Mouse (Mus musculus): ENCODE data around the gene Dolpp1. TPM values are rescaled to one million over a fixed set of nuclear protein-coding genes. Genes with fewer than 3 reads are reported as not detected.

Gene Dolpp1
- polyA plus RNA-seq, 1 experiment from 2014 or later = 48.1 TPM

DNA sequence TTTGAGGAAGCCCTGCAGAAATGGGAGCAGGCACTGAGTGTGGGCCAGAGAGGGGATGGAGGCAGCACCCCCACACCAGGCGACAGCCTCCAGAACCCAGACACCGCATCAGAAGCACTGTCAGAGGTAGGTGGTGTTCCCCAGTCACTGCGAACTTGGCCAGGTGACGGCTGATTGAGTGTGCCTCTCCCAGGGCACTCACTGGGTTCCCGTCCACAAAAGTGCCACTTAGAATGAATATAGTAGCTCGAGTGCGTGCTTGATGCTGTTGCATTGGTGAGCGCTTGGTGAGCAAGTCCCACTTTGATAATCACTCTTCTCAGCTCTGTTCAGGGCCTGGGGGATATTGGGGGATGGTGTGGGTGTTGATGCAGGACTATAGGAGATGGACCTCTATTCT lies 20.5 kb upstream of the Dolpp1 start:
- H3K27ac ChIP-seq (ENCODE audit: low read depth, low read length) = no peak overlapping the region
- peaks cover 92% of the 10 kb centered on the region for H3K36me3 ChIP-seq (ENCODE audit: control insufficient read depth, insufficient read depth, low read length)
- H3K4me2 ChIP-seq (ENCODE audit: low read length) = no peak overlapping the region
- H3K4me3 ChIP-seq (ENCODE audit: low read depth, low read length) = no peak overlapping the region
- DNase-seq (ENCODE audit: low spot score) (no peak), ATAC-seq (no peak)
- no peaks in the 10 kb centered on the region for H3K27me3 ChIP-seq (replicated peaks; ENCODE audit: control insufficient read depth, insufficient read depth, low read length)
- no peaks in the 10 kb centered on the region for H3K9me3 ChIP-seq (replicated peaks; ENCODE audit: control insufficient read depth, low read length)
- H3K4me1 ChIP-seq (ENCODE audit: control insufficient read depth, insufficient read depth, low read length) = no peaks in the 10 kb centered on the region
- WGBS = 97% methylated on average over 8 of the region's 8 CpGs
- no peak overlapping the region for H3K9ac ChIP-seq (ENCODE audit: low read length)

DNA sequence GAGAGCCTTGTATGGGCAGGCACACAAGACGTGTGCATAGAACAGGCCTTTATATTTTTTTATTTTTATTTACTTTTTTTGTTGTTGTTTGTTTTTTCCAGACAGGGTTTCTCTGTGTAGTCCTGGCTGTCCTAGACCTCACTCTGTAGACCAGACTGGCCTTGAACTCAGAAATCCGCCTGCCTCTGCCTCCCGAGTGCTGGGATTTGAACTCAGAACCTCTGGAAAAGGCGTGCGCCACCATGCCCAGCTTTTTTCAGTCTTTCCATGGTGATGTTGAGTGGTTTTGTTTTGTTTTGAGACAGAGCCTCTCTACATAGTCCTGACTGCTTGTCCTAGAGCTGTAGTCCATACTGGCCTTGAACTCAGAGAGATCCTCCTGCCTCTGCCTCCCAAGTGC lies 19.3 kb upstream of the Dolpp1 start:
- H3K9me3 ChIP-seq (replicated peaks; ENCODE audit: control insufficient read depth, low read length) = no peaks in the 10 kb centered on the region
- H3K36me3 ChIP-seq (ENCODE audit: control insufficient read depth, insufficient read depth, low read length) = peaks cover 92% of the 10 kb centered on the region
- 97% methylated on average over 5 of the region's 5 CpGs for WGBS
- H3K27me3 ChIP-seq (replicated peaks; ENCODE audit: control insufficient read depth, insufficient read depth, low read length) = no peaks in the 10 kb centered on the region
- H3K9ac ChIP-seq (ENCODE audit: low read length) = no peak overlapping the region
- ATAC-seq (no peak), DNase-seq (ENCODE audit: low spot score) (no peak)
- no peaks in the 10 kb centered on the region for H3K4me1 ChIP-seq (ENCODE audit: control insufficient read depth, insufficient read depth, low read length)
- no peak overlapping the region for H3K27ac ChIP-seq (ENCODE audit: low read depth, low read length)
- no peak overlapping the region for H3K4me3 ChIP-seq (ENCODE audit: low read depth, low read length)
- no peak overlapping the region for H3K4me2 ChIP-seq (ENCODE audit: low read length)

DNA sequence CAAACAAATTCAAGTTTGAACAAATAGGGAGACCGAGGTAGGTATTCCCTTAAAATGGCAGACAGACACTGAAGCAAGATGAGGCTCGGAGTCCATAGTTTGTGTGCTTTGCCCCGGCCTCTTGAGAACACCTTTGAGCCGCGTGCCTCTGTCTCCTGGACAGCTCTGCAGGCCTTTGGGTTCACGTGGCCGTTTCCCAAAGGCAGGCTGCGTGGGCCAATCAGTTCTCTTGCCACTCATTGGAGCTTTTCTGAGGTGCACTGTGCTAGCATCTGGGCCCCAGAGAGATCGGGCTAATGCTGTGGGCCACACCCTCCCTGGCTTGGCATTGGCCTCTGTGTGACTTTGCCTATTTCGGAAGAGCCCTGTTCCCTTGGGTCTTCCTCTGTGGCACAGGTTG lies 16.2 kb upstream of the Dolpp1 start:
- H3K9ac ChIP-seq (ENCODE audit: low read length) = no peak overlapping the region
- H3K27ac ChIP-seq (ENCODE audit: low read depth, low read length) = no peak overlapping the region
- H3K4me2 ChIP-seq (ENCODE audit: low read length) = no peak overlapping the region
- no peaks in the 10 kb centered on the region for H3K4me1 ChIP-seq (ENCODE audit: control insufficient read depth, insufficient read depth, low read length)
- DNase-seq (ENCODE audit: low spot score) (no peak), ATAC-seq (no peak)
- WGBS = 95% methylated on average over 10 of the region's 10 CpGs
- no peak overlapping the region for H3K4me3 ChIP-seq (ENCODE audit: low read depth, low read length)
- H3K27me3 ChIP-seq (replicated peaks; ENCODE audit: control insufficient read depth, insufficient read depth, low read length) = no peaks in the 10 kb centered on the region
- no peaks in the 10 kb centered on the region for H3K9me3 ChIP-seq (replicated peaks; ENCODE audit: control insufficient read depth, low read length)
- peaks cover 90% of the 10 kb centered on the region for H3K36me3 ChIP-seq (ENCODE audit: control insufficient read depth, insufficient read depth, low read length)

DNA sequence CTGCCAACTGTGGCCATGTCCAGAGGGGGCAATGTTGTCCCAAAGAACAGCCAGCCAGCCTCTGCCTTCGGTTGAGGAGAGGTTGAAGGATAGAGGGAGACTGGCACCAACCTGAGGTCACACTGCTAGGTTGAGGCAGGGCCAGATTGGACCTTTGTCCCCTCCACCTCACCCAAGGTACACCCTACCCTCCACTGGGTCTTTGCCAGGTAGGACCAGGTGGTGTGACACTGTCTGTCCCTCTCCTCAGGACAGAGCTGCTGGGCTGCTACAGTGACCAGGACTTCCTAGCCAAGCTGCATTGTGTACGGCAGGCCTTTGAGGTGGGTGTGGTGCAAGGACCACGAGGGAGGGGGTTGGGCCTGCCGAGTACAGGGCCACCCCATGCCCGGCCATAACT lies 14.3 kb upstream of the Dolpp1 start:
- Histone ChIP-seq H3K27me3 (replicated peaks; ENCODE audit: control insufficient read depth, insufficient read depth, low read length) (no peaks in the 10 kb centered on the region), H3K4me1 (ENCODE audit: control insufficient read depth, insufficient read depth, low read length) (no peaks in the 10 kb centered on the region), H3K27ac (ENCODE audit: low read depth, low read length) (no peak overlapping the region), H3K36me3 (ENCODE audit: control insufficient read depth, insufficient read depth, low read length) (peaks cover 90% of the 10 kb centered on the region), H3K9me3 (replicated peaks; ENCODE audit: control insufficient read depth, low read length) (no peaks in the 10 kb centered on the region), H3K4me2 (ENCODE audit: low read length) (no peak overlapping the region), H3K9ac (ENCODE audit: low read length) (no peak overlapping the region), H3K4me3 (ENCODE audit: low read depth, low read length) (no peak overlapping the region)
- no peak for DNase-seq (ENCODE audit: low spot score)
- 80% methylated on average over 5 of the region's 5 CpGs for WGBS
- no peak for ATAC-seq

DNA sequence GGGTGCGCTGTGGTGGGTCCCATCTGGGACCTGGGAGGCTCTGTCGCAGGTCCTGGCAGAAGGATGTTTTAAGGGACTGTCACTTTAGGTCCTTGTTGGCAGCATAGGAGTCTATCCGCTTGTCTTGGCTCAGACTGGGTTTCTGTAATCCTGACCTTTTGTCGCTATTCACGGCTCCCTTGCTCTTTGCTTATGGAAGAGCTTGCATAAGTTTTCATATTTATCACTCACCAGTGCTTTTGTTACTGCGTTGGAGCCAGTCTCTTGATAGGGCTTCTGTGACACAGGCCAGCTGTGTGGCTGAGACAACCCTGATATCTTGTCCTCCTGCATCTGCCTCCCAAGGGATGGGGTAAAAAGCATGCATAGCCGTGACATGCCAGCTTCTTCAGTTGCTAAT lies 12.7 kb upstream of the Dolpp1 start:
- no peak for ATAC-seq
- Histone ChIP-seq H3K27me3 (replicated peaks; ENCODE audit: control insufficient read depth, insufficient read depth, low read length) (no peaks in the 10 kb centered on the region), H3K9me3 (replicated peaks; ENCODE audit: control insufficient read depth, low read length) (no peaks in the 10 kb centered on the region), H3K4me3 (ENCODE audit: low read depth, low read length) (no peak overlapping the region), H3K27ac (ENCODE audit: low read depth, low read length) (no peak overlapping the region), H3K4me1 (ENCODE audit: control insufficient read depth, insufficient read depth, low read length) (no peaks in the 10 kb centered on the region), H3K4me2 (ENCODE audit: low read length) (no peak overlapping the region), H3K9ac (ENCODE audit: low read length) (no peak overlapping the region), H3K36me3 (ENCODE audit: control insufficient read depth, insufficient read depth, low read length) (peaks cover 92% of the 10 kb centered on the region)
- no peak for DNase-seq (ENCODE audit: low spot score)
- whole genome bisulfite sequencing = 96% methylated on average over 7 of the region's 7 CpGs

DNA sequence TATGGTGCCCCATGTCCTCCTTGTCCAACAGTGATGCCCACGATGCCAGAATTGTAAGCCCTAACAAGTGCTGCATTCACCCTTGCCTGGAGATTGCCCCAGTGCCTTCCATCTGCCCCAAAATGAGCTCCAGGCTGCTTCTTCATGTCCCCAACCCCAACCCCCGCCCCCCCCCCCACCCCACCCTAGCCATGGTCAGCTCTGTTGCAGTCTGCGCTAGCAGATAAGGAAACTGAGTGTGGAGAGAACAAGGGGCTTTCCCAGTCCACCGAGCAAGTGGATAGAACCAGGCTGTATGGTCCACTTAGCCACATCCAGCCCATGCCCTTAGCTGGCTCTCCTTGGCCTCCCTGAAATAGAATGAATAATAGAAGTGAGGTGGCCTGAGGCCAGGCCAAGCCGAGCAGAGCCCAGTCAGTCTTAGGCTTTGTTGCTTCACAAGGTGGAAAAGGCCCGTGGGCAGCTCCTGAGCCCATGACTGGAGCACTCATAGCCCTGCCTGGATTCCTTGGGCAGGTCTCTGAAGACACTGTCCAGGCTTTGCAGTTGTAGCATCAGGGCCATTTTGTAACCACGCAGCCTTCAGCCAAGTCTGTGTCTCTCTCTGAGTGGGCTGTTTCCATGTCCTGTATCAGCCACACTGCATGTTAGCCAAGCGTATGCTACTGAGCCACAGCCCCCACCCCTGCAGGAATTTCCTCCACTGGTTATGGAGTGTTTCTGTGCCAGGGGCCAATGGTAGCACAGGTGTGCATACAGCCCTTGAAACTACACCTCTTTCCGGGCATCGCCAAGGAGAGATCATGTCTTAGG lies 11.3 kb upstream of the Dolpp1 start:
- Histone ChIP-seq H3K27ac (ENCODE audit: low read depth, low read length) (no peak overlapping the region), H3K4me3 (ENCODE audit: low read depth, low read length) (no peak overlapping the region), H3K36me3 (ENCODE audit: control insufficient read depth, insufficient read depth, low read length) (peaks cover 87% of the 10 kb centered on the region), H3K27me3 (replicated peaks; ENCODE audit: control insufficient read depth, insufficient read depth, low read length) (no peaks in the 10 kb centered on the region), H3K4me1 (ENCODE audit: control insufficient read depth, insufficient read depth, low read length) (no peaks in the 10 kb centered on the region), H3K9ac (ENCODE audit: low read length) (no peak overlapping the region), H3K4me2 (ENCODE audit: low read length) (no peak overlapping the region), H3K9me3 (replicated peaks; ENCODE audit: control insufficient read depth, low read length) (no peaks in the 10 kb centered on the region)
- 89% methylated on average over 10 of the region's 10 CpGs for WGBS
- ATAC-seq (no peak), DNase-seq (ENCODE audit: low spot score) (no peak)

DNA sequence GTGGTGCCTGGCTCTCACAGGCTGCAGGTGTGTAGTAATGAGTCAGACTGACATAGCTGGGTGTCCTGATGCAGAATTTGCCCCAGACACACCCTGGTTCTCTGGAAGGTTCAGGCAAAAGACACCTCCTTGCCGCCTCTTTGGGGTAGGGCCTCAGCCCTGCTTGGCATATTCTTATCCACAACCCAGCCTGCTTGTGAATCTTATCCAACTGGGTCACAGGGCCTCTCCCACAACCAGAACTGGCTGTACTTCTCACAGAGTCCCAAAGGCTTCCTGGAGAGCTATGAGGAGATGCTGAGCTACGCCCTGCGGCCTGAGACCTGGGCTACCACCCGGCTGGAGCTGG lies 10.7 kb upstream of the Dolpp1 start:
- Histone ChIP-seq H3K36me3 (ENCODE audit: control insufficient read depth, insufficient read depth, low read length) (peaks cover 82% of the 10 kb centered on the region), H3K9ac (ENCODE audit: low read length) (no peak overlapping the region), H3K4me3 (ENCODE audit: low read depth, low read length) (no peak overlapping the region), H3K4me2 (ENCODE audit: low read length) (no peak overlapping the region), H3K9me3 (replicated peaks; ENCODE audit: control insufficient read depth, low read length) (no peaks in the 10 kb centered on the region), H3K27ac (ENCODE audit: low read depth, low read length) (no peak overlapping the region), H3K4me1 (ENCODE audit: control insufficient read depth, insufficient read depth, low read length) (no peaks in the 10 kb centered on the region), H3K27me3 (replicated peaks; ENCODE audit: control insufficient read depth, insufficient read depth, low read length) (no peaks in the 10 kb centered on the region)
- DNase-seq (ENCODE audit: low spot score) = no peak
- WGBS = 94% methylated on average over 4 of the region's 4 CpGs
- no peak for ATAC-seq

DNA sequence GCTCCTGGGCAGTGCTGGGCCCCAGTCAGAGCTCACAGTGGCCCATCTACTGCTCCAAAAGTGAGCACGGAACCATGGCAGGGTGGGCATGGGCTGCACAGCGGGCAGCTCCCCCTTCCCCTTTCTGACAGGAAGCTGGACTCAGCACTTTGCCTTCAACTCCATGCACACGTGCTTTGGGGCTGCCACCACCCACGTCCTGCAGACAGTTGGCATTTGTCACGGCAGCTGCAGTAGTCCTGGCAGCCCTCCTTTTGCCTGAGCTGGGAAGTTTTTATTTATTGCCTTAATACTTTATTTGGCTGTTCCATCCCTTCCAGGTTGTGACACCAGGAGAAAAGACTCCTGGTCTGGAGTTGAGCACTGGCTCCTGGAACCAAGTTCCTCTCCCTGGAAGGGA lies 7.2 kb upstream of the Dolpp1 start:
- 85% methylated on average over 5 of the region's 5 CpGs for WGBS
- Histone ChIP-seq H3K27ac (ENCODE audit: low read depth, low read length) (no peak overlapping the region), H3K36me3 (ENCODE audit: control insufficient read depth, insufficient read depth, low read length) (peaks cover 50% of the 10 kb centered on the region)

DNA sequence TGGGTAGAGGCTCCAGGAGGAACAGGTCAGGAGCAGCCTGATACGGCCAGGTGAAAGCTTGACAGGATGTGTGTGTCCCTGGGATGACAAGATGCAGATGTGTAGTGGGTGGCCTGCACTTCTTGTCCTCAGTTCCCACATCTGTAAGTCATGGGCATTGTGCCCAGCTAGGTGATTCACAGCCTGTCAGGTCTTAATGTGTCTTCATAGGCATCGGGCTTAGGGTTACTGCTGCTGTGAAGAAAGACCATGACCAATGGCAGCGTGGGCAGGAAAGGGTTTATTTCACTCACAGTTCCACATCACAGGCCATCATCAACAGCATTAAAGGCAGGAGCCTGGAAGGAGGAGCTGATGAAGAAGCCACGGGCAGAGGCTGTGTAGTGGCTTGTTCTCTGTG lies 6.5 kb upstream of the Dolpp1 start:
- Histone ChIP-seq H3K9ac (ENCODE audit: low read length) (no peak overlapping the region), H3K36me3 (ENCODE audit: control insufficient read depth, insufficient read depth, low read length) (peaks cover 43% of the 10 kb centered on the region), H3K4me3 (ENCODE audit: low read depth, low read length) (no peak overlapping the region), H3K9me3 (replicated peaks; ENCODE audit: control insufficient read depth, low read length) (no peaks in the 10 kb centered on the region), H3K27ac (ENCODE audit: low read depth, low read length) (no peak overlapping the region), H3K27me3 (replicated peaks; ENCODE audit: control insufficient read depth, insufficient read depth, low read length) (no peaks in the 10 kb centered on the region), H3K4me2 (ENCODE audit: low read length) (no peak overlapping the region), H3K4me1 (ENCODE audit: control insufficient read depth, insufficient read depth, low read length) (no peaks in the 10 kb centered on the region)
- DNase-seq (ENCODE audit: low spot score) = no peak
- WGBS = 86% methylated on average over 4 of the region's 4 CpGs
- no peak for ATAC-seq

More for the DNA sequence above, 7.2 kb upstream of the Dolpp1 start:
- DNase-seq (ENCODE audit: low spot score) (no peak), ATAC-seq (no peak)
- no peak overlapping the region for H3K9ac ChIP-seq (ENCODE audit: low read length)
- no peak overlapping the region for H3K4me2 ChIP-seq (ENCODE audit: low read length)
- no peak overlapping the region for H3K4me3 ChIP-seq (ENCODE audit: low read depth, low read length)
- no peaks in the 10 kb centered on the region for H3K27me3 ChIP-seq (replicated peaks; ENCODE audit: control insufficient read depth, insufficient read depth, low read length)
- H3K9me3 ChIP-seq (replicated peaks; ENCODE audit: control insufficient read depth, low read length) = no peaks in the 10 kb centered on the region
- no peaks in the 10 kb centered on the region for H3K4me1 ChIP-seq (ENCODE audit: control insufficient read depth, insufficient read depth, low read length)

Measured in forebrain, embryonic 14.5 days (tissue).